Mouse (Mus musculus) urinary bladder, postnatal 25 days (tissue): Measurements from ENCODE around the gene Mad2l2.

Experiments used
- DNase-seq: peaks from one replicate; pipeline ENCODE4 v3.0.0; 2022; ENCODE audit warnings: low spot score

Gene Mad2l2

GRCm38 (mm10) chr4:148130133-148130532, at the start of gene Mad2l2:
Gene Mad2l2, plus strand, starts transcription at chr4:148130384.
- DNase-seq: no peak

GRCm38 (mm10) chr4:148080597-148080973, 49.6 kb upstream of the Mad2l2 start:
- no peak for DNase-seq

- no peak for DNase-seq
These were observed 49.0 kb upstream of the Mad2l2 start for GRCm38 (mm10) chr4:148081201-148081600.

- peak; percentile 29 for DNase-seq
These were observed 47.7 kb upstream of the Mad2l2 start for GRCm38 (mm10) chr4:148082257-148083044.

GRCm38 (mm10) chr4:148083176-148083899, 46.8 kb upstream of the Mad2l2 start:
- DNase-seq: no peak

GRCm38 (mm10) chr4:148084261-148084714, 45.9 kb upstream of the Mad2l2 start:
- DNase-seq: no peak

GRCm38 (mm10) chr4:148085131-148085906, 44.9 kb upstream of the Mad2l2 start:
- DNase-seq: no peak

GRCm38 (mm10) chr4:148085907-148086305, 44.3 kb upstream of the Mad2l2 start:
- no peak for DNase-seq

- DNase-seq: peak; percentile 43
These were observed 42.9 kb upstream of the Mad2l2 start for GRCm38 (mm10) chr4:148087091-148087906.

- peak; percentile 94 for DNase-seq
These were observed 42.2 kb upstream of the Mad2l2 start, which contains the start of gene Agtrap for GRCm38 (mm10) chr4:148087907-148088527. Gene Agtrap, minus strand, starts transcription at chr4:148088031.

GRCm38 (mm10) chr4:148089166-148089565, 41.0 kb upstream of the Mad2l2 start:
- DNase-seq: no peak

GRCm38 (mm10) chr4:148091181-148091580, 39.0 kb upstream of the Mad2l2 start:
- DNase-seq: no peak

- DNase-seq: no peak
These were observed 37.5 kb upstream of the Mad2l2 start for GRCm38 (mm10) chr4:148092551-148093271.

- DNase-seq: no peak
These were observed 36.0 kb upstream of the Mad2l2 start for GRCm38 (mm10) chr4:148094161-148094560.

GRCm38 (mm10) chr4:148095081-148095480, 35.1 kb upstream of the Mad2l2 start:
- no peak for DNase-seq

GRCm38 (mm10) chr4:148097936-148098335, 32.2 kb upstream of the Mad2l2 start:
- DNase-seq: no peak

GRCm38 (mm10) chr4:148098666-148099065, 31.5 kb upstream of the Mad2l2 start:
- no peak for DNase-seq

- peak; percentile 18 for DNase-seq
These were observed 28.2 kb upstream of the Mad2l2 start for GRCm38 (mm10) chr4:148101801-148102527.

- no peak for DNase-seq
These were observed 26.0 kb upstream of the Mad2l2 start for GRCm38 (mm10) chr4:148104146-148104545.
